Mouse (Mus musculus) macrophage (primary cell): ENCODE measurements around the gene Adh6b. TPM values are rescaled to one million over a fixed set of nuclear protein-coding genes. Genes with fewer than 3 reads are reported as not detected.

Source experiments
- H3K27ac ChIP-seq: fragments of 350-480 bp; formaldehyde crosslinking; 2 replicates; pipeline ENCODE4 v1.9.0; 2021
- H3K36me3 ChIP-seq: fragments of 350-480 bp; formaldehyde crosslinking; 2 replicates; pipeline ENCODE4 v1.9.0; 2021; ENCODE audit errors: inconsistent target
- H3K4me3 ChIP-seq: fragments of 350-480 bp; formaldehyde crosslinking; 2 replicates; pipeline ENCODE4 v1.9.0; 2021; ENCODE audit errors: inconsistent target
- H3K79me2 ChIP-seq: fragments of 350-480 bp; formaldehyde crosslinking; 2 replicates; pipeline ENCODE4 v1.9.0; 2021; ENCODE audit errors: inconsistent target
- WGBS: methylation state at CpG from one replicate; pipeline ENCODE4 v1.1.7; 2026; ENCODE audit warnings: inconsistent platforms; ENCODE audit not compliant: missing documents; 5-methylcytosine and 5-hydroxymethylcytosine counted together
- polyA plus RNA-seq: library from polyadenylated mRNA; stranded (reverse); fragments of 250-400 nt; gene quantifications from 3 replicates; pipeline ENCODE4 v1.2.4, GENCODE M21; 2018; ENCODE audit warnings: inconsistent platforms
- total RNA-seq, 78 experiments: library from RNA; depleted of rRNA; stranded (reverse); fragments of 250-400 nt; gene quantifications; 1 replicate in 9 of 78; 2 replicates in 24 of 78; 3 replicates in 43 of 78; 4 replicates in 2 of 78; pipeline ENCODE4 v1.2.4; 2018; ENCODE audit warnings: inconsistent platforms in 56 of 78

The Adh6b gene
- not detected for total RNA-seq (2018; cell fraction: chromatin; rRNA removed)
- total RNA-seq (2018; cell fraction: cytosol; rRNA removed), result not detected
- total RNA-seq (2018; cell fraction: nucleus; rRNA removed), result not detected
- not detected in 3 replicates for polyA plus RNA-seq

DNA sequence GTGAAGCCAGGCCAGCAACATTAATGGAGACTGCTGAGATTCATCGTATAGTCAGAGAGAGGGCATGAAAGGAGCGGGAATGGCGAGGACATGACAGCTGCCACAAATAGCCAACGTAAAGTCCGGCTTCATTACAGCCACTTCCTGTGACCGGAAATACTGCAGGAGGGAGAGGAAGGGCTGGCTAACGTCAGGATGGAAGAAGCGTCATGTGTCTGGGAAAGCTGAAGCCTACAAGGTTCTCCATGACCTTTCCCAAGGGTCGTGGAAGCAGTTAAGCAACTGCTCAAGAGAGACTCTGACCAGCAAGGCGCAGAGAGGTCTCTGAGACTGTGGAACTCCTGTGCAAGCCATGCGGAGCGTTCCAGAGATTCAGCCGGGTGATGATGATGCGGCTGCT is at the start of gene Adh6b:
Gene Adh6b (plus strand): TSS at position 305 of the 400 bp plus-strand sequence.
- no peaks in the 10 kb centered on the region for H3K36me3 ChIP-seq
- no peak within 1 kb of the TSS for H3K4me3 ChIP-seq
- H3K79me2 ChIP-seq, result no peaks in the 10 kb centered on the region
- no peak within 1 kb of the TSS for H3K27ac ChIP-seq
- 67% methylated on average over 14 of the region's 14 CpGs for WGBS

DNA sequence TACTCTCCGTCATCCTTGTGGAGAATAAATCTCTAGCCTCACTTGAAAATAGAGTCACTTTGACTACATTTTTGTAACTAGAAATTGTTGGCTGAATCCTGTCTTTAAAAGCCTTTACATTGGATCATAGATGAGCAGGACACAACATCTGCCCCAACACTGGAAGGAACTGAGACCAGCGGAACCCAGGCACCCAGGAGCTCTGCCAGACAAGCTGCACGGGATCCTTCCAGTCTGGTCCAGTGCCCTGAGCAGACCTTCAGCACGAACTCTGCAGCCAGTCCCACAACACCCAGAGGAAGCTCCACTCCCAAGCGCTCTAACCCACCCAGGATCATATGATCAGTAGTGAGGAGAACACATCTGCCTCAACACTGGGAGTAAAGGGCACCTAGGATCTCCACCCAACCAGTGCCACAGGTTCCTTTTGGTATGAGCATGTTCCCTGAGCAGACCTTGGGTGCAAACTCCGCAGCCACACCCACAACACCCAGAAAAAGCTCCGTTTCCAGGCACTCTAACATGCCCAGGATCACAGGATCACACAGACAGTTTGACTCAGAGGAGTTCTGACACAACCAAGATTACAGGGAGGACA is 48.2 kb upstream of the Adh6b start:
- 89% methylated on average over 7 of the region's 7 CpGs for WGBS
- no peak overlapping the region for H3K4me3 ChIP-seq
- H3K27ac ChIP-seq, result no peak overlapping the region

DNA sequence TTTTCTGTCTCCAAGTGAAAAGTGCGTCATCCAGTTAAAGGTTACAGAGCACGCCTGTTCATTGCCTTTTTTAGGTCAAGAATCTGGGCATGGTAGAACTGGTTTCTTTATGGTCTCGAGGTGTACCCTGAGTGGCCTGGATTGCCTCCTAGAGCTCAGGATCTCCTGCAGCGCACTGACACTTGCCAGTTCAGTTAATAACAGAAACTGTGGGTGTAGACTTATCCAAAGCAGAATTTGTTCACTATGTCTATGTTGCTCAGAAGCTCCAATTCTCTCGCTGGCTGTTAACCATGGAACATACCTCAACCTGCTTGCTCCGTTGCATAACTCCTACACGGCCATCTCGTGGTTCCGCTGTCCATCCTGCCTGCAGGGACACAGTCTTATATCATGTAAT is 41.4 kb upstream of the Adh6b start:
- H3K36me3 ChIP-seq, result no peaks in the 10 kb centered on the region
- H3K79me2 ChIP-seq, result no peaks in the 10 kb centered on the region
- 94% methylated on average over 9 of the region's 9 CpGs for whole genome bisulfite sequencing
- no peak overlapping the region for H3K27ac ChIP-seq
- H3K4me3 ChIP-seq, result no peak overlapping the region

More for the DNA sequence above, 48.2 kb upstream of the Adh6b start:
- no peaks in the 10 kb centered on the region for H3K36me3 ChIP-seq
- no peaks in the 10 kb centered on the region for H3K79me2 ChIP-seq

DNA sequence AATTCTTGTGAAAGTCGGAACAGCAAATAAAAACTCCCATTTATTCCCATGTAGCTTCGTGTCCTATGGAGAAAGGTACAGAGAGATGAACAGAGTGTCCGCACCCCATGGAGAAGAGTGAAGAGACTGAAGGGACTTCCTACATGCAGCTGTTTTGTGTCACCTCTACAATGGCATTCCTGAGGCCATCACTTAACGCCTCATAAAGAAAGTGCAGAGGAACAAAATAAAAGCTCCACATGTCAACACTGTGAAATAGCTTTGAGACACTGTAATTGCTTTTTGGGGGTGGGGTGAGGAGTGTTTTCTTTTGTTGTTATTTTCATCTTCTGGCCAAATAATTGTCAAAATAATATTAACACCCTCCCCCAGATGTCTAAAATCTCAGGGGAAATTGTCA is 38.9 kb upstream of the Adh6b start:
- Histone ChIP-seq H3K27ac (no peak overlapping the region), H3K36me3 (no peaks in the 10 kb centered on the region), H3K79me2 (no peaks in the 10 kb centered on the region), H3K4me3 (no peak overlapping the region)
- 89% methylated on average over 4 of the region's 4 CpGs for WGBS

DNA sequence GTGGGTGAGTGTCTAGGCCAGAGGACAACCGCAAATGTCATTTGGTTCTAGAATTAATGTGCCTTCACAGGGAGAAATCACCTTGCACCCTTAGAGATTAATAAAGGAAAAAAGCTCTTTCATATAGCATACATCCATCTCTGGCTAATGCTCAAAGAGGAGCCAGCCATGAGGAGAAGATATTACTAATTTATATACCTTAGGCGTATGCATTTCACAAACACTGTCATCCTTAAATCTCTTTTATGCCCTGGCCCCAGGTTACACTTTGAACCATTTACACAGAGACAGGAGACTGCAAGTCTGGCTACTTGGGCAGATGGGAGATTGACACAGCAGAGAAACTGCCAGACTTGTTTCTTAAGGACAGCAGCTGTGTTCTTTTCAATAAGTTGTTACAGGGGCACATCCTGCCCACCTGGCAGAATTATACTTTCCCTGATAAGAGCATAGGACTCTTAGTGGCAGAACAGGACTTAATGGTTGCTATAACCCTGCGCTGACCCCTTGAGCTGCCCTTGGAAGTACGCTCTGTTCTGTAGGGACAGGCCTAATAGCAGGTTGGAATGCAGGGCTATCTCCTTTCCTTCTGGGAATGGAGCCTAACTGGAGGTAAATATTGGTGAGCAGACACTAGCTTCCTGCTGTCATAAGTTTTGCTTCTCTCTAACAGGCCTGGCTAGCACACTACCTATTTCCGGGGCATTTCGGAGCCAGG is 37.6 kb upstream of the Adh6b start:
- WGBS, result 87% methylated on average over 6 of the region's 6 CpGs
- H3K36me3 ChIP-seq, result no peaks in the 10 kb centered on the region
- no peak overlapping the region for H3K27ac ChIP-seq
- no peaks in the 10 kb centered on the region for H3K79me2 ChIP-seq
- H3K4me3 ChIP-seq, result no peak overlapping the region

DNA sequence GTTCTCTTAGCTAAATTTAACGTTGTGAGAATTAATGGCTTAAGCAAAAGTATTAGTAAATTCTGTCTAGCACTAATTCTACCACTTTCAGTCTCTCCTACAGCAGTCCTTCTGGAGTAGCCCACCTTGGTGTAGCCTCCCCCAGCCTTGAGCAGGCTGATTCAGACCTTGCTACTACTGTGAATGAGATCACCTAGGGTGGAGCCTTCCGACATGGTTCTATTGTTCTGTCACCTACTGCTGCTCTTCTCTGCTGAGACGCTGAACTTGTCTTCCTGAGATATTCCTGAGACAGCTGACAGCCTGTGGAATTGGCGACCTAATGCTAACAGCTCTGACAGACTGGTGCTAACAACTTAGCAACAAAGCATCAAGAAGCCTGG is 37.1 kb upstream of the Adh6b start:
- Histone ChIP-seq H3K4me3 (no peak overlapping the region), H3K27ac (no peak overlapping the region), H3K79me2 (no peaks in the 10 kb centered on the region), H3K36me3 (no peaks in the 10 kb centered on the region)
- WGBS, result 90% methylated on average over 4 of the region's 4 CpGs

DNA sequence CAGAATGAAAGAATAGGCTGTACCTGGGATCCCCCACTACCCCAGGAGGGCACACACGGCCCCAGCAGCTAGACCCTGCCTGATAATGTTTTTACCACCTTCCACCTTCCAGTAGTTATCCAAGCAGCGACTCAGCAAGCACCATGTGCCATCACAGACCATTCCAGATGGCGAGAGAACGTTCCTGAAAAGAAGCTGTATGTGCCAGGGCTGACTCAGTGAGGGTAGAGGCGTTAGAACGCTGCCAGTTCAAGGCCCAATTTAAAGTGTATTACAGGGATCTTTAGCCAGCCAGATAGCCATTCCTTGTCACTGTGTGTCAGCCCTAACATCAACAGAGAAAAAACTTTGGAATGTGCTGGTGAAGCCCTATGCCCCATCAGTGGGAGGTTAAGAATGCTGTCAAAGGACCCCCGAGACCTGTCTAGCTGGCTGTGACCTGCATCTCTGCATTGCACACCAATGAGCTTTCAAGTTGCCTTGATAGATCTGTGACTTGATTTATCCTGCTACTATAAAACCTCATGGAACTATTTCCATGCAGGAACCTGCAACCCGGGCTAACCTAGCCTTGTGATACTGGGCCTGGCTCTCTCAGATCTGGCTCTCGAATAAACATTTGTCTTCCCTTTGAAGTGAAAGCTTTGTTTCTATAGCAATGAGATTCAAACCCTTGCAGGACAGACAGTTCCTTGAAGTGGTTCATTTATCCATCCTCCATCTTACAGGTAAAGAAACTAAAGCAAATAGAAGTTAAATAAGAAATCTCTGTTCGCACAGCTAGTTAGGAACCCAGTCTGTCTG is 35.9 kb upstream of the Adh6b start:
- H3K36me3 ChIP-seq, result no peaks in the 10 kb centered on the region
- 79% methylated on average over 10 of the region's 10 CpGs for WGBS
- no peak overlapping the region for H3K4me3 ChIP-seq
- no peaks in the 10 kb centered on the region for H3K79me2 ChIP-seq
- H3K27ac ChIP-seq, result no peak overlapping the region

DNA sequence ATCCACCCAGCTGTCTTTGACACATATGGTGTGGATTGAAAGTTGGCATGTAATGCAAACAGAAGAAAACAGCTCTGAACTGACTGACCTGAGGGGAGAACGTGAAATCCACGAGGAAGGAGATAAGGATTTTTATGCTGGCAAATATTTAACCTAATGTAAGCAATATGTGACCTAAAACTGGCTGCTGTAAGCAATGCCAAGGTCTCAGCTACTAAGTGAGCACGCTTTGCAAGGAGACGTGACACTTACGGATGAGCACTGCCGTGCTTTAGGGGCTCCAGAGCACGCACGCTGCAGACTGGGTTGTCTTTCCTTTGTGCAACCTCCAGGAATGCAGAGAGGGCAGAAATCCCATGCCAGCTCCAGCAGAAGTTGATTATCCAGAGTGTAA is 35.3 kb upstream of the Adh6b start:
- Histone ChIP-seq H3K4me3 (no peak overlapping the region), H3K36me3 (no peaks in the 10 kb centered on the region), H3K79me2 (no peaks in the 10 kb centered on the region), H3K27ac (no peak overlapping the region)
- WGBS, result 82% methylated on average over 8 of the region's 8 CpGs

DNA sequence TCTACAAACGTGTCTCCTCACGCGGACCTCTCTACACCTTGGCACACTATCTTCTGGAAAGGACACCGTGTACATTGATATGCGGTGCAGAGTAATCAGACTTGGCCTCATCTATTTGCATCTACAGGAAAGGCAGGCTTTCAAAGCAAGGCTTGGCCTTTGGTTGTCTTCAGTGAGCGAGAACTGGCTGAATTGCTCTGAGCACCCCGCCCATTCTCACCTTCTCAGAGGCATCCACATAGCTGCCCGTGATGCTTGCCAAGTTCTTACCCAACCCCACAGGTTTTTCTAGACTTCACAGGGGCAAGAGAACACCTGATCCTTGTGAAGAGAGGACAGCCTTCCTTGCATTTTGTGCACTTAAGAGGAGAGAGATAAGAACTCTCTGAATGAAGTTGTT is 31.7 kb upstream of the Adh6b start:
- H3K27ac ChIP-seq, result no peak overlapping the region
- no peaks in the 10 kb centered on the region for H3K36me3 ChIP-seq
- H3K79me2 ChIP-seq, result no peaks in the 10 kb centered on the region
- 89% methylated on average over 8 of the region's 8 CpGs for WGBS
- no peak overlapping the region for H3K4me3 ChIP-seq

DNA sequence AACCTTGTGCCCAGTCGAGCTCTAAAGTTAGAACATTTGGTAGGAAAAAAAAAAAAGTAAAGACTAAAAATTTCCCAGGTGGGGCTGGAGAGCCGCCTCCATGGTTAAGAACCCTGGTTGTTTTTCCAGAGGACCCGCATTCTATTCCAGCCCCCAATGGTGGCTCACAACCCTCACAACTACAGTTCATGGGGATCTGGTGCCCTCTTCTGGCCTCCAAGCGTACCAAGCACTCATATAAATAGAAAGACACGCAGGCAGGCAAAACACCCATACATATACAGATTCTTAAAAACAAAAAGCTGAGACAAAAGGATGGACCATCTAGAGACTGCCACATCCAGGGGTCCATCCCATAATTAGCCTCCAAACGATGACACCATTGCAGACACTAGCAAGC is 30.6 kb upstream of the Adh6b start:
- H3K27ac ChIP-seq, result no peak overlapping the region
- no peak overlapping the region for H3K4me3 ChIP-seq
- 87% methylated on average over 5 of the region's 6 CpGs for WGBS
- no peaks in the 10 kb centered on the region for H3K79me2 ChIP-seq
- no peaks in the 10 kb centered on the region for H3K36me3 ChIP-seq

DNA sequence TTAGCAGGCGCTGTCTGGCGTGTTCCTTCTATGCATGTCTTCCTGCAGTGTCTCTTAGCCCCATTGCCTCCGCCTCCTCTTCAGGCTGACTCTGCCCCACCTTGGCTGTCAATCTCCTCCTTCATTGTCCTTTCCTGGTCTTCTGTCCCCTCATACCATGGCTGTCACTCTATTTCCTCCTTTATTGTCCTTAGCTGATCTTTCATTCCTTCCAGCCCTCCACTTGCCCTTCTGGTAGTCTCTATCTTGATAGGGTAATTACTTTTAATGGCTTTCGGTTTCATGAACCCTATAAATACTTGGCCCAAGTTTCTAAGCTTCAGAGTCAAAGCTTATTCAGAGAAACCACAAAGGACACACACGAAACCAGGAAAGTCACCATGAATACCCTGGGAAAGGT is 28.6 kb upstream of the Adh6b start, which contains the start of gene Adh6a:
Gene Adh6a (plus strand): TSS at position 322 of the 400 bp plus-strand sequence.
- Histone ChIP-seq H3K36me3 (no peaks in the 10 kb centered on the region), H3K79me2 (no peaks in the 10 kb centered on the region), H3K4me3 (no peak within 1 kb of the TSS), H3K27ac (no peak within 1 kb of the TSS)
- WGBS, result 91% methylated on average over 5 of the region's 5 CpGs

DNA sequence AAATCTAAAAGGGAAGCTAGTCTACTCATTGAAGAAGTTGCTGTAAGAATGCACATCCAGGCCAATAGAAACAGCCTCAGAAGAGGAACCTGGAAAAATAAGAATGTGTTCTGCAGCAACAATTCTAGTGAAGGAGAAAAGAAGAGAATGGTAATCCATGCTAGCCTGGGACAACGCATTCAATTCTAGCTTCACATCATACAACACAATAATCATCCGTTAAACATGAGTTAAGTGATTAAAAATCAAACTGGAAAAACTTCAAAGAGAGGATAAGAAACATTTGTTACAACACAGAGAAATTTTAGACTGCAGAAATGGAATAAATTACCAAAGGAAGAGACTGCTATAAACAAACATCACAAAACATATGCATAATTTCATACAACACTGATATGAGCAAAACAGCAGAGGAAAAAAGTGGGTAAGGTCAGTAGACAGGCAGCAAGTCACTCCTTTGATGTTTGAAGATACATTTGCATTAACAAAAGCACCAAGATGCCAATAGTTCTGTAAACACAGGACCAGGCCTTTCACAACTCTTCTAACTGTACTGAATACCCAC is 24.6 kb upstream of the Adh6b start:
- Histone ChIP-seq H3K79me2 (no peaks in the 10 kb centered on the region), H3K4me3 (no peak overlapping the region), H3K27ac (no peak overlapping the region), H3K36me3 (no peaks in the 10 kb centered on the region)
- 78% methylated on average over 2 of the region's 2 CpGs for WGBS

DNA sequence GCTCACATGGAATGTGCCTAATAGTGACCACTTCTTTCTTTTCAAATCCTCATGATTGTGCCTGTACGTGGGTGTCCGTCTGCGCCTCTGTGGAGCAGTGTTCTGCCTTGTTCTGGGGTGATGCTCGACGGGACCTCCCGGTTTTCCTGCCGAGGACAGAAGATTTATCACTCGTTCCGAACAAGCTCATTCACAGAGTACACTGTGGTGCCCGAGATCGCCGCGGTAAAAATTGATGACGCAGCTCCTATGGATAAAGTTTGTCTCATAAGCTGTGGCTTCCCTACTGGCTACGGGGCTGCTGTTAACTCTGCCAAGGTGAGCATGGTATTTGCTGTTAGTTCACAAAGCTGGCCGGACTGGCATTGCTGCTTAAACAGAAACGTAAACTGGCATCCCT is 16.6 kb upstream of the Adh6b start:
- no peak overlapping the region for H3K4me3 ChIP-seq
- H3K27ac ChIP-seq, result no peak overlapping the region
- H3K36me3 ChIP-seq, result no peaks in the 10 kb centered on the region
- 91% methylated on average over 17 of the region's 17 CpGs for WGBS
- no peaks in the 10 kb centered on the region for H3K79me2 ChIP-seq

DNA sequence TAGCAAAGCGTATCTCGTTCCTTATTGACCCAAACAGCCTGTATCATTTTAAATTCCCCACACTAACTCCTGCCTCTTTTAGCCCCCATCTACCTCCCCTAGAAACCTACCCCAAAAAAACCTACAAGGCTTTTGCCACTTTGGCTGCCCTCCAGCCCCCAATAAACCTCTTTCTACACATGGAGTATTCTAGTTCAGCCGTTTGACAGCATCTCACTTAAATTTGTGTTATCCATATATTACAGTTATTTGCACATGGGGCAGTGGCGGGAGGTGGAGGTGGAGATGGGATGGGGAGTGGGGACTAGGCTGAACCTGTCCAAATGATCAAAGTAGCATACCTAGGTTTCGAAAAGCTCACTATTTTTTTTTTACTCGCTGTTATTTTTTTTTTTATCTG is 16.1 kb upstream of the Adh6b start:
- Histone ChIP-seq H3K79me2 (no peaks in the 10 kb centered on the region), H3K4me3 (no peak overlapping the region), H3K27ac (no peak overlapping the region), H3K36me3 (no peaks in the 10 kb centered on the region)
- 87% methylated on average over 5 of the region's 6 CpGs for WGBS

DNA sequence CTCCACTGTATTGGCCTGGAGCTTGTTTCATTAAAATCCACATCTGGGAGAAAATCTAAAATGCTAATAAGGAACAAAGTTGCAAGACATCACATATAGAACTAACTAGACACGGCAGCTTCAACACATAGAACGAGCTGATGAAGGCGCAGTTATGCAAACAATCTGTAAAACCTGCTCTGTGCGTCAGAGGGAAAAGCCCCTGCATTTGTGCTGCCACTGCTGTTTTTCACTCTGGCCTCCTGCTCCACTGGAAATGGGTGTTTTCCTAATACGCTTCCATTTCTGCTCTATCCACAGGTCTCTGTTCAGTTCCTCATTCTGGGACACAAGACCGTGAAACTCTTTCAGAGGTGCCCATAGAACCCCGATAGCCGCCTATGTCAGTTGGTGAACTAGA is 7.7 kb upstream of the Adh6b start:
- WGBS, result 73% methylated on average over 8 of the region's 8 CpGs
- no peaks in the 10 kb centered on the region for H3K36me3 ChIP-seq
- no peaks in the 10 kb centered on the region for H3K79me2 ChIP-seq
- no peak overlapping the region for H3K4me3 ChIP-seq
- H3K27ac ChIP-seq, result no peak overlapping the region
